Mouse (Mus musculus): ENCODE data around the gene Sema5a. TPM values are rescaled to one million over a fixed set of nuclear protein-coding genes. Genes with fewer than 3 reads are reported as not detected.

Sema5a gene
- polyA plus RNA-seq, 1 experiment from 2014 or later: 21.0 TPM

DNA sequence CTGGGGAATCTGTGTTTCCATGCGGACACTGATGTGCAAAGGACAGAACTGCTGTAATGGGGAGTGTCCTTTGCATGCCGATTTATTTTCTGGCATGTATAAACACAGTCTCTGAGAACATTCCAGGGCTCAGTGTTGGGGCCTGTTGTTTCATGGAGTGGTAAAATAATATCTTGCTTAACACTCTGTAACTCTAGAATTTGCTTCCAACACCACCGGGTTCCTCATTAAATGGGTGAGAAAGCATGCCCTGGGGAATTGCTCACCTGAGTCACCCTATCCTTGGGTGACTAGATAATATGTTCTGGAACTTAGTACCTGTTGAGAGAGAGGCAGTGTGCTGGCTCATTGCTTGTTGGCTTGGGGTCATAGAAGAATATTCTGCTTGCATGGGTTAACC is 135.7 kb downstream of the Sema5a start:
- TF ChIP-seq CTCF (IDR thresholded peaks at IDR 0.05; ENCODE audit: low read depth): no peak
- no peak for ATAC-seq (replicated peaks; ENCODE audit: low FRiP score, low read depth)
- H3K4me2 ChIP-seq (ENCODE audit: low read length): no peak overlapping the region
- H3K36me3 ChIP-seq (ENCODE audit: insufficient read depth, low read length): no peaks in the 10 kb centered on the region
- H3K9ac ChIP-seq (ENCODE audit: low read depth, low read length): no peak overlapping the region
- no peak for DNase-seq (ENCODE audit: low spot score)
- H3K4me3 ChIP-seq (replicated peaks; ENCODE audit: low read depth, low read length): no peak overlapping the region
- no peak overlapping the region for H3K27ac ChIP-seq
- no peaks in the 10 kb centered on the region for H3K4me1 ChIP-seq (replicated peaks; ENCODE audit: insufficient read depth, low read length)
- no peaks in the 10 kb centered on the region for H3K9me3 ChIP-seq (replicated peaks; ENCODE audit: low read length)
- H3K27me3 ChIP-seq (ENCODE audit: insufficient read depth, low read length): no peaks in the 10 kb centered on the region
- 47% methylated on average over 3 of the region's 3 CpGs for WGBS

DNA sequence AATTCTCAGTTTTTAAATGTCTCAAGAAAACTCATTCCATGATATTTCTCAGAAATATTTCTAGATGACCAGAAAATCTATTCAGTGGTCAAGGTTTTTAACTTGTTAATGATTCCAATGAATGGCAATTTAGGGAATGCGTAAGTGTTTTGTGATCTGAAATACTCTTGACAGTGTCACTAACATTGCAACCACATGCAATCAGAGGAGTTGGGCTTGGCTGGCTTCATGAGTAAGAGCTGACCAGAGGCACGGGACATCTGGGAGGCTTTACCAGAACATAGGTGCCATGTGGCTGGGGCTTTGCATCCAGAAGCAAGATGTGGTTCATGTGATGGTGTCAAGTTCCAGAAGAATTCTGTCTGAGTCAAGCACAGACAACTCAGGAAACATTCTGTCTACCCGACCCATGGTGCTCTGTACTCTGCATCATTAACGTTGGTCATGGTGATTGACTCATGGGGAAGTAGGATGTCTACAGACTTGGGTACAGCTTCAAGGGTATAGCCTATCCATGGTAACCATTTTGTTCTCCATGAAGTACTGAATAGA is 138.4 kb downstream of the Sema5a start:
- TF ChIP-seq CTCF (IDR thresholded peaks at IDR 0.05; ENCODE audit: low read depth): no peak
- Histone ChIP-seq H3K4me3 (replicated peaks; ENCODE audit: low read depth, low read length) (no peak overlapping the region), H3K4me1 (replicated peaks; ENCODE audit: insufficient read depth, low read length) (no peaks in the 10 kb centered on the region), H3K27ac (no peak overlapping the region), H3K36me3 (ENCODE audit: insufficient read depth, low read length) (no peaks in the 10 kb centered on the region), H3K9me3 (replicated peaks; ENCODE audit: low read length) (no peaks in the 10 kb centered on the region), H3K4me2 (ENCODE audit: low read length) (no peak overlapping the region), H3K27me3 (ENCODE audit: insufficient read depth, low read length) (no peaks in the 10 kb centered on the region), H3K9ac (ENCODE audit: low read depth, low read length) (no peak overlapping the region)
- DNase-seq (ENCODE audit: low spot score) (no peak), ATAC-seq (replicated peaks; ENCODE audit: low FRiP score, low read depth) (no peak)
- WGBS: 80% methylated on average over 4 of the region's 4 CpGs

DNA sequence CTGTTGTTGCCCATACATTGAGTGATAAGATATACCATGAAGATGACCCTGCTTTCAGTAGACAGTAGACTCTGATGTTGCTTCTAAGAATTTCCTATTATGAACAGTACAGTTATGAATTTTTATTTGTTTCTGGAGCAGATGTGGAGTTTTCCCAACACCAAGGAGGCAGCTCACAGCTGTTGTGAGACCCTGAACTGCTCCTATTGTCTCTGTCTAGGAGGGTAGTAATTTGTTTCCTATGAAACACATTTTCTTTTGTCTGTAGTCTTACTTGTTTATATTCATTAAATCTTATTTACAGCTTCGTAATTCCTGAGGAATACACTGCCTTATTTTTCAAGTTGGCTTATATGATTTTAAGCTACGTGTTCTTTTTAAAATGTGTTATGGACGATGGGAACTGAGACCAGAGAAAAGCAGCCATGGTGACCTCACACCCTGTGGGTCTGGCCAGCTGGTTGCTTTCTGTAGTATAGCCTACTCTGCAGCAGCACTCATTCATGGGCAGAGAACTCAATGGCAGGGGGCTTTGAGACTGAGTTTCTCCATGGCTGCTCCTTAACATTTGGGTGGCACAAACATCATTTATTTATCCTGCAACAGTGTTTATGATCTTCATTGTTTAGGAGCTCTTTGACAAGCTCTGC is 151.8 kb downstream of the Sema5a start:
- Histone ChIP-seq H3K36me3 (ENCODE audit: insufficient read depth, low read length) (no peaks in the 10 kb centered on the region), H3K9ac (ENCODE audit: low read depth, low read length) (no peak overlapping the region), H3K4me2 (ENCODE audit: low read length) (no peak overlapping the region), H3K9me3 (replicated peaks; ENCODE audit: low read length) (no peaks in the 10 kb centered on the region), H3K27ac (no peak overlapping the region), H3K4me1 (replicated peaks; ENCODE audit: insufficient read depth, low read length) (no peaks in the 10 kb centered on the region), H3K4me3 (replicated peaks; ENCODE audit: low read depth, low read length) (no peak overlapping the region), H3K27me3 (ENCODE audit: insufficient read depth, low read length) (no peaks in the 10 kb centered on the region)
- no peak for DNase-seq (ENCODE audit: low spot score)
- no peak for TF ChIP-seq CTCF (IDR thresholded peaks at IDR 0.05; ENCODE audit: low read depth)
- 71% methylated on average over 3 of the region's 3 CpGs for WGBS
- ATAC-seq (replicated peaks; ENCODE audit: low FRiP score, low read depth): no peak

DNA sequence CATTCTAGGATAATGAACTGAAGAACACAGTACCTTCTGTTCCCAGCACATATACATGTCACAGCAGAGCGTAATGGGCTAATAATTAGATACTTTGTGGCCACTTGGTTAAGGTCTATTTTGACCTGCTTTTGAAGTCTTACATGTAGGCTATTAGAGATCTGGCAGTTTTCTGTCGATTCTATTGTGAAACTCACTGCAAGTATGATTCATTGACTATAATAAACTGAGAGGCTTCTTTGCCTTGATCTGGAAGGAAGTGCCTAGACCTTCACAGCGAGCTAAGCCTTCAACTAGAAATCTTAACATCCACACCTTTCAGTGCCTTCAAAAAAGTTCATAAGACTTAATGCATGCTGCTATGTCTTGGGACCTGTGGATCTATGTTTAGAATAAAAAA is 152.5 kb downstream of the Sema5a start:
- WGBS: 62% methylated on average over 3 of the region's 3 CpGs
- Histone ChIP-seq H3K27me3 (ENCODE audit: insufficient read depth, low read length) (no peaks in the 10 kb centered on the region), H3K4me2 (ENCODE audit: low read length) (no peak overlapping the region), H3K9ac (ENCODE audit: low read depth, low read length) (no peak overlapping the region), H3K4me1 (replicated peaks; ENCODE audit: insufficient read depth, low read length) (no peaks in the 10 kb centered on the region), H3K27ac (no peak overlapping the region), H3K9me3 (replicated peaks; ENCODE audit: low read length) (no peaks in the 10 kb centered on the region), H3K4me3 (replicated peaks; ENCODE audit: low read depth, low read length) (no peak overlapping the region), H3K36me3 (ENCODE audit: insufficient read depth, low read length) (no peaks in the 10 kb centered on the region)
- TF ChIP-seq CTCF (IDR thresholded peaks at IDR 0.05; ENCODE audit: low read depth): no peak
- DNase-seq (ENCODE audit: low spot score): no peak
- ATAC-seq (replicated peaks; ENCODE audit: low FRiP score, low read depth): no peak

DNA sequence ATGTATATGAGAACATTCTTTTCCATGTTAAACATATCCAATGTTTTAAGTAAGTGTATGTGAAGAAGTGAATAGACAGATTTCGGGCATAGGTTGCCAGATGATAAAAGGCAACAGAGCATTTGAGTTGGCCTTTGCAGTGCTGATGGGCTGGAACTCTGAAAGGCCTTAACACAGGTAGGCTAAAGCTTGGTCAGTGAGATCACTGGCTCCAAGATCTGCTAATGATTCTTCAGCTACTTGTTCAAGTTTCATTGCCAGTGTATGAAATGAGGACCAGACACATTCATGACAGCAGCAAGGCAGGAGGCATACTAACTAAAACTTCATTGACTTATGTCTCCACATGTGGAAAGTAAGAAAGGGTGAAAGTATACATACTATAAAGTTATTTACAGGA is 154.1 kb downstream of the Sema5a start:
- H3K27me3 ChIP-seq (ENCODE audit: insufficient read depth, low read length): no peaks in the 10 kb centered on the region
- ATAC-seq (replicated peaks; ENCODE audit: low FRiP score, low read depth) (no peak), DNase-seq (ENCODE audit: low spot score) (no peak)
- no peak for TF ChIP-seq CTCF (IDR thresholded peaks at IDR 0.05; ENCODE audit: low read depth)
- H3K4me2 ChIP-seq (ENCODE audit: low read length): no peak overlapping the region
- no peaks in the 10 kb centered on the region for H3K9me3 ChIP-seq (replicated peaks; ENCODE audit: low read length)
- H3K27ac ChIP-seq: no peak overlapping the region
- no peak overlapping the region for H3K9ac ChIP-seq (ENCODE audit: low read depth, low read length)
- WGBS: 90% methylated on average over 1 of the region's 1 CpGs
- H3K36me3 ChIP-seq (ENCODE audit: insufficient read depth, low read length): no peaks in the 10 kb centered on the region
- H3K4me1 ChIP-seq (replicated peaks; ENCODE audit: insufficient read depth, low read length): no peaks in the 10 kb centered on the region
- H3K4me3 ChIP-seq (replicated peaks; ENCODE audit: low read depth, low read length): no peak overlapping the region

DNA sequence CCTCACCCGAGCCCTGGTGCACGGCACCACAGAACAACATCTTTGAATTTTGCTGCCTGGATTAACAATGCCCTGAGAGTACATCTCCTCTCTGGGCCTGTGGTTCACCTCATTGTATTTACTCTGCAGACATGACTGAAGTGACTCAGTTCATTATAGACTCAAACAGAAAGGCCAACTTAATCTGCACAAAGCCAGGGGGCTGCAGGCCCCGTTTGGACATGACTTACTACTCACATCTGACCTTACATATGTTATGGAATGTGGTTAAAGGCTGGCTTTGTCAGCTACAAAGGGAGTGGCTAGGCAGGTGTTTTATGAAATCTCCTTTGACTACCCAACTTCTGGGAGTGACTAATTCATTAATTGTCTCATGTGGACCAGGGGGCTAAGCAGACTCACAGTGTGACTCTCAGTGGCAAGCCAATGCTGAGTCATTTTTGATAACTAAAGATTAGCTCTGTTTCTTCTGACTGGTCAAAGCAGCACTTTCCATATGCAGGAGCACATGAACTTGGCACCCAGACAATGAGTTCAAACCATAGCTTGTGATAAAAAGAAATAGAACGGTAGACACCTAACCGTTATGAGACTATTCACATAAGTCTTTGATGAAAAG is 157.4 kb downstream of the Sema5a start:
- no peak for TF ChIP-seq CTCF (IDR thresholded peaks at IDR 0.05; ENCODE audit: low read depth)
- no peaks in the 10 kb centered on the region for H3K27me3 ChIP-seq (ENCODE audit: insufficient read depth, low read length)
- H3K4me3 ChIP-seq (replicated peaks; ENCODE audit: low read depth, low read length): no peak overlapping the region
- no peaks in the 10 kb centered on the region for H3K36me3 ChIP-seq (ENCODE audit: insufficient read depth, low read length)
- no peak for DNase-seq (ENCODE audit: low spot score)
- H3K9ac ChIP-seq (ENCODE audit: low read depth, low read length): no peak overlapping the region
- no peaks in the 10 kb centered on the region for H3K4me1 ChIP-seq (replicated peaks; ENCODE audit: insufficient read depth, low read length)
- H3K9me3 ChIP-seq (replicated peaks; ENCODE audit: low read length): no peaks in the 10 kb centered on the region
- H3K27ac ChIP-seq: no peak overlapping the region
- ATAC-seq (replicated peaks; ENCODE audit: low FRiP score, low read depth): no peak
- no peak overlapping the region for H3K4me2 ChIP-seq (ENCODE audit: low read length)
- WGBS: 72% methylated on average over 5 of the region's 5 CpGs
